18 mouse cellular contexts compared by ENCODE assay signal in genomic region chr6:50973815-50974214, GRCm38 (mm10).
A peak's percentile ranks its signal among the peaks of the same experiment; 100 is the strongest.
DNase-seq lines count a peak whose midpoint lies in the region; ATAC-seq and TF ChIP-seq lines count a peak whose summit lies in the region.
"Had no signal": no experiment of that assay in that cellular context is flagged by ENCODE, and none has a peak within 500 bp of the region (broad histone marks: within the 10 kb centered on the region; RNA-seq: fewer than 3 reads in every experiment).

No protein-coding gene starts in this region.

- peak overlapping the region; percentile 9 for H3K27ac ChIP-seq in hindbrain, embryonic 10.5 days
- no peak overlapping the region for H3K27ac ChIP-seq in hindbrain, embryonic 16.5 days (ENCODE audit: low read depth, low read length)
- no peak overlapping the region for H3K27ac ChIP-seq in liver, postnatal 0 days (ENCODE audit: low read depth)
- H3K27ac ChIP-seq in liver, embryonic 11.5 days (ENCODE audit: low read depth, low read length) = no peak overlapping the region
- peak overlapping the region; percentile 75 for H3K27ac ChIP-seq in embryonic facial prominence, embryonic 10.5 days (replicated peaks)
- peak overlapping the region; percentile 44; the same call in 1 of the 2 replicates for H3K27ac ChIP-seq in stomach, embryonic 14.5 days (ENCODE audit: low read length)
- no peak overlapping the region for H3K27ac ChIP-seq in forebrain, embryonic 12.5 days
- H3K27ac ChIP-seq: hindbrain, postnatal 0 days; limb, embryonic 15.5 days; macrophage; midbrain, embryonic 12.5 days had no signal

- no peak for DNase-seq in hindbrain, embryonic 10.5 days (ENCODE audit: low spot score)
- no peak for DNase-seq in liver, postnatal 0 days
- no peak for DNase-seq in liver, embryonic 11.5 days (ENCODE audit: low spot score)
- no peak for DNase-seq in embryonic facial prominence, embryonic 10.5 days (ENCODE audit: low spot score)
- DNase-seq in neural tube, embryonic 10.5 days (ENCODE audit: extremely low spot score, low spot score) = no peak
- DNase-seq: cerebellum, postnatal 25 days; lung, embryonic 14.5 days; thymus, postnatal 36 days had no signal

- no peak for TF ChIP-seq EP300 in liver, postnatal 0 days (IDR thresholded peaks at IDR 0.05; ENCODE audit: low read depth)

- H3K36me3 ChIP-seq in hindbrain, embryonic 10.5 days = no peaks in the 10 kb centered on the region
- no peaks in the 10 kb centered on the region for H3K36me3 ChIP-seq in hindbrain, embryonic 16.5 days (ENCODE audit: control insufficient read depth, insufficient read depth, low read length)
- no peaks in the 10 kb centered on the region for H3K36me3 ChIP-seq in liver, postnatal 0 days (replicated peaks; ENCODE audit: insufficient read depth, low read length)
- no peaks in the 10 kb centered on the region for H3K36me3 ChIP-seq in liver, embryonic 11.5 days (ENCODE audit: control insufficient read depth, insufficient read depth, low read length)
- H3K36me3 ChIP-seq in embryonic facial prominence, embryonic 10.5 days (replicated peaks) = no peaks in the 10 kb centered on the region
- H3K36me3 ChIP-seq in stomach, embryonic 14.5 days (ENCODE audit: control insufficient read depth, insufficient read depth, low read length) = no peaks in the 10 kb centered on the region
- no peaks in the 10 kb centered on the region for H3K36me3 ChIP-seq in forebrain, embryonic 12.5 days (replicated peaks)
- H3K36me3 ChIP-seq: limb, embryonic 15.5 days; midbrain, embryonic 12.5 days had no signal

- peaks cover 29% of the 10 kb centered on the region for H3K4me1 ChIP-seq in hindbrain, embryonic 10.5 days (replicated peaks)
- H3K4me1 ChIP-seq in hindbrain, embryonic 16.5 days (ENCODE audit: control insufficient read depth, insufficient read depth, low read depth, low read length) = no peaks in the 10 kb centered on the region
- no peaks in the 10 kb centered on the region for H3K4me1 ChIP-seq in liver, postnatal 0 days (ENCODE audit: insufficient read depth)
- 0 out of 2 replicates have a peak, but pooled peaks cover 3% of the 10 kb centered on the region for H3K4me1 ChIP-seq in liver, embryonic 11.5 days (replicated peaks; ENCODE audit: control insufficient read depth, insufficient read depth, low read length)
- peaks cover 52% of the 10 kb centered on the region for H3K4me1 ChIP-seq in embryonic facial prominence, embryonic 10.5 days
- H3K4me1 ChIP-seq in stomach, embryonic 14.5 days (ENCODE audit: control insufficient read depth, insufficient read depth, low read length) = peaks cover 21% of the 10 kb centered on the region
- peaks cover 13% of the 10 kb centered on the region for H3K4me1 ChIP-seq in forebrain, embryonic 12.5 days

- no peak overlapping the region for H3K4me2 ChIP-seq in hindbrain, embryonic 16.5 days (ENCODE audit: low read length)
- H3K4me2 ChIP-seq in liver, postnatal 0 days (ENCODE audit: low read depth, low read length) = no peak overlapping the region
- no peak overlapping the region for H3K4me2 ChIP-seq in liver, embryonic 11.5 days
- no peak overlapping the region for H3K4me2 ChIP-seq in stomach, embryonic 14.5 days (replicated peaks; ENCODE audit: low read depth, low read length)
- no peak overlapping the region for H3K4me2 ChIP-seq in forebrain, embryonic 12.5 days
- H3K4me2 ChIP-seq: heart, embryonic 11.5 days; limb, embryonic 15.5 days; lung, embryonic 14.5 days; midbrain, embryonic 12.5 days had no signal

- ATAC-seq in hindbrain, embryonic 16.5 days = no peak
- ATAC-seq in liver, postnatal 0 days = 0 out of 2 replicates have a peak, but pooled peaks have one; percentile 44
- no peak for ATAC-seq in liver, embryonic 11.5 days (replicated peaks; ENCODE audit: low FRiP score)
- ATAC-seq in stomach, embryonic 14.5 days (ENCODE audit: insufficient number of reproducible peaks, insufficient read depth, low FRiP score, low read depth) = no peak
- ATAC-seq in forebrain, embryonic 12.5 days (ENCODE audit: low FRiP score) = no peak
- ATAC-seq: forebrain, embryonic 16.5 days; hindbrain, postnatal 0 days had no signal

- no peaks in the 10 kb centered on the region for H3K27me3 ChIP-seq in hindbrain, embryonic 10.5 days (ENCODE audit: insufficient read depth, poor library complexity, severe bottlenecking)
- H3K27me3 ChIP-seq in hindbrain, embryonic 16.5 days (replicated peaks; ENCODE audit: control insufficient read depth, insufficient read depth, low read length) = no peaks in the 10 kb centered on the region
- H3K27me3 ChIP-seq in liver, postnatal 0 days (ENCODE audit: insufficient read depth, low read length) = no peaks in the 10 kb centered on the region
- no peaks in the 10 kb centered on the region for H3K27me3 ChIP-seq in liver, embryonic 11.5 days (replicated peaks; ENCODE audit: control insufficient read depth, insufficient read depth, low read length)
- H3K27me3 ChIP-seq in embryonic facial prominence, embryonic 10.5 days (replicated peaks; ENCODE audit: low read depth, poor library complexity, severe bottlenecking) = no peaks in the 10 kb centered on the region
- H3K27me3 ChIP-seq in stomach, embryonic 14.5 days (ENCODE audit: control insufficient read depth, insufficient read depth, low read length) = no peaks in the 10 kb centered on the region
- peaks cover 12% of the 10 kb centered on the region; the same call in 1 of the 2 replicates for H3K27me3 ChIP-seq in forebrain, embryonic 12.5 days
- H3K27me3 ChIP-seq: limb, embryonic 15.5 days; midbrain, embryonic 12.5 days had no signal

- H3K9me3 ChIP-seq in hindbrain, embryonic 10.5 days = no peaks in the 10 kb centered on the region
- H3K9me3 ChIP-seq in hindbrain, embryonic 16.5 days (ENCODE audit: control insufficient read depth, low read length) = no peaks in the 10 kb centered on the region
- no peaks in the 10 kb centered on the region for H3K9me3 ChIP-seq in liver, postnatal 0 days (ENCODE audit: low read length)
- H3K9me3 ChIP-seq in liver, embryonic 11.5 days (ENCODE audit: control insufficient read depth, low read length) = no peaks in the 10 kb centered on the region
- no peaks in the 10 kb centered on the region for H3K9me3 ChIP-seq in embryonic facial prominence, embryonic 10.5 days
- H3K9me3 ChIP-seq in stomach, embryonic 14.5 days (ENCODE audit: control insufficient read depth, low read depth, low read length) = no peaks in the 10 kb centered on the region
- H3K9me3 ChIP-seq in forebrain, embryonic 12.5 days = no peaks in the 10 kb centered on the region
- H3K9me3 ChIP-seq: limb, embryonic 15.5 days; midbrain, embryonic 12.5 days had no signal

- no peak overlapping the region for H3K4me3 ChIP-seq in hindbrain, embryonic 10.5 days
- no peak overlapping the region for H3K4me3 ChIP-seq in hindbrain, embryonic 16.5 days (ENCODE audit: low read length)
- H3K4me3 ChIP-seq in liver, postnatal 0 days (ENCODE audit: low read depth, low read length) = no peak overlapping the region
- no peak overlapping the region for H3K4me3 ChIP-seq in liver, embryonic 11.5 days (ENCODE audit: low read depth, low read length)
- H3K4me3 ChIP-seq in embryonic facial prominence, embryonic 10.5 days = no peak overlapping the region
- no peak overlapping the region for H3K4me3 ChIP-seq in stomach, embryonic 14.5 days (ENCODE audit: low read depth, low read length)
- no peak overlapping the region for H3K4me3 ChIP-seq in forebrain, embryonic 12.5 days (replicated peaks)
- H3K4me3 ChIP-seq: erythroblast, embryonic 14.5 days; limb, embryonic 15.5 days; midbrain, embryonic 12.5 days had no signal

- no peak for TF ChIP-seq CTCF in liver, postnatal 0 days (IDR thresholded peaks at IDR 0.05; ENCODE audit: low read depth)

- H3K9ac ChIP-seq in hindbrain, embryonic 16.5 days (ENCODE audit: low read depth, low read length) = no peak overlapping the region
- H3K9ac ChIP-seq in liver, postnatal 0 days (replicated peaks) = no peak overlapping the region
- H3K9ac ChIP-seq in liver, embryonic 11.5 days (ENCODE audit: low read depth, low read length) = no peak overlapping the region
- H3K9ac ChIP-seq in stomach, embryonic 14.5 days (replicated peaks; ENCODE audit: low read depth, low read length) = no peak overlapping the region
- H3K9ac ChIP-seq in forebrain, embryonic 12.5 days = no peak overlapping the region
- H3K9ac ChIP-seq: limb, embryonic 15.5 days; lung, embryonic 14.5 days; midbrain, embryonic 12.5 days had no signal

Comparison
In these comparisons a context has a peak if more than half of its experiments do, and no peak if none do; other contexts are left out.
1. H3K27ac ChIP-seq: peak in hindbrain, embryonic 10.5 days (single experiment), embryonic facial prominence, embryonic 10.5 days (single experiment) and stomach, embryonic 14.5 days (single experiment); none in hindbrain, embryonic 16.5 days (single experiment), liver, postnatal 0 days (single experiment), liver, embryonic 11.5 days (single experiment) and forebrain, embryonic 12.5 days (single experiment).